Mouse (Mus musculus) CH12.LX (cell line): ENCODE measurements around the gene Mtap. TPM values are rescaled to one million over a fixed set of nuclear protein-coding genes. Genes with fewer than 3 reads are reported as not detected.

ENCODE experiments used
- DNase-seq: peaks from one replicate; pipeline ENCODE4 v3.0.0-alpha.2; 2013; ENCODE audit errors: extremely low read depth
- H3K27ac ChIP-seq: 2 replicates; pipeline ENCODE4 v1.5.1; 2012; ENCODE audit warnings: low read depth, mild to moderate bottlenecking, control low read depth, moderate library complexity; ENCODE audit not compliant: insufficient read depth
- H3K27me3 ChIP-seq: replicated peaks from 2 replicates; pipeline ENCODE3; 2012; ENCODE audit warnings: inconsistent platforms
- H3K36me3 ChIP-seq, 2 experiments: replicated peaks in 1 of 2; 2 replicates each; pipeline versions ENCODE3 to v1.6.1; 2012; ENCODE audit warnings: inconsistent platforms in 1 of 2, low read length in 1 of 2, mild to moderate bottlenecking in 1 of 2, mixed read lengths in 1 of 2, moderate library complexity in 1 of 2; ENCODE audit not compliant: control insufficient read depth in 1 of 2, insufficient read depth in 1 of 2
- H3K4me1 ChIP-seq, 2 experiments: 2 replicates each; pipeline ENCODE4 v1.6.1; 2012; ENCODE audit warnings: inconsistent platforms in 1 of 2, moderate library complexity in 1 of 2; ENCODE audit not compliant: insufficient read depth in 2 of 2, control insufficient read depth in 1 of 2
- H3K4me2 ChIP-seq: 2 replicates; pipeline ENCODE4 v1.6.1; 2012; ENCODE audit warnings: low read depth, mild to moderate bottlenecking, control low read depth; ENCODE audit not compliant: poor library complexity, insufficient read depth, severe bottlenecking
- H3K4me3 ChIP-seq, 3 experiments: fragments of 150-350 bp in 1 of 3; sonication (generic) in 1 of 3; replicated peaks in 1 of 3; 2 replicates each; pipeline versions ENCODE3 to v1.5.1; 2011 to 2012; ENCODE audit warnings: low read depth in 2 of 3, low read length in 2 of 3, mild to moderate bottlenecking in 2 of 3, moderate library complexity in 2 of 3, control low read depth in 1 of 3, improper control_type of control experiment in 1 of 3, inconsistent platforms in 1 of 3, mixed read lengths in 1 of 3; ENCODE audit not compliant: poor library complexity in 1 of 3
- H3K79me2 ChIP-seq: replicated peaks from 2 replicates; pipeline ENCODE4 v1.6.1; 2012; ENCODE audit warnings: mild to moderate bottlenecking, moderate library complexity; ENCODE audit not compliant: control insufficient read depth, poor library complexity, insufficient read depth, severe bottlenecking; ENCODE audit errors: extremely low read depth
- H3K9ac ChIP-seq: 2 replicates; pipeline ENCODE4 v1.6.1; 2012; ENCODE audit warnings: low read depth, mild to moderate bottlenecking, control low read depth, moderate library complexity; ENCODE audit not compliant: insufficient read depth
- H3K9me3 ChIP-seq: replicated peaks from 2 replicates; pipeline ENCODE3; 2012; ENCODE audit warnings: low read length, inconsistent platforms, mixed read lengths
- CHD2 ChIP-seq: IDR thresholded peaks from 2 replicates; pipeline ENCODE4 v1.6.1; 2011; ENCODE audit warnings: low read length, improper control_type of control experiment
- EP300 ChIP-seq: IDR thresholded peaks from 2 replicates; pipeline ENCODE4 v1.6.1; 2011; ENCODE audit warnings: low read length, improper control_type of control experiment
- ETS1 ChIP-seq: conservative IDR thresholded peaks from 2 replicates; pipeline ENCODE4 v1.6.1; 2012; ENCODE audit warnings: low read depth, mild to moderate bottlenecking, inconsistent platforms, low read length, improper control_type of control experiment, moderate library complexity
- IRF4 ChIP-seq: IDR thresholded peaks from 2 replicates; pipeline ENCODE4 v1.6.1; 2014; ENCODE audit warnings: low read depth, mild to moderate bottlenecking, inconsistent platforms, low read length, improper control_type of control experiment
- JUND ChIP-seq: conservative IDR thresholded peaks from 2 replicates; pipeline ENCODE4 v1.6.1; 2011; ENCODE audit warnings: low read depth, low read length, improper control_type of control experiment
- MAZ ChIP-seq: IDR thresholded peaks from 2 replicates; pipeline ENCODE4 v1.6.1; 2012; ENCODE audit warnings: low read depth, mild to moderate bottlenecking, inconsistent platforms, low read length, improper control_type of control experiment, moderate library complexity
- MXI1 ChIP-seq: IDR thresholded peaks from 2 replicates; pipeline ENCODE4 v1.6.1; 2011; ENCODE audit warnings: mild to moderate bottlenecking, low read depth, low read length, improper control_type of control experiment
- MYC ChIP-seq: IDR thresholded peaks from 2 replicates; pipeline ENCODE4 v1.6.1; 2011; ENCODE audit warnings: low read depth, mild to moderate bottlenecking, improper control_type of control experiment, low read length
- NELFE ChIP-seq: IDR thresholded peaks from 2 replicates; pipeline ENCODE4 v1.6.1; 2011; ENCODE audit warnings: low read depth, low read length, improper control_type of control experiment
- PAX5 ChIP-seq: IDR thresholded peaks from 2 replicates; pipeline ENCODE4 v1.6.1; 2012; ENCODE audit warnings: low read length, inconsistent platforms, mixed read lengths
- POLR2A ChIP-seq: IDR thresholded peaks from 2 replicates; pipeline ENCODE4 v1.6.1; 2011; ENCODE audit warnings: low read depth, mild to moderate bottlenecking, improper control_type of control experiment, low read length
- RAD21 ChIP-seq: IDR thresholded peaks from 2 replicates; pipeline ENCODE4 v1.6.1; 2011; ENCODE audit warnings: low read depth, mild to moderate bottlenecking, low read length, improper control_type of control experiment, moderate library complexity
- SIN3A ChIP-seq: IDR thresholded peaks from 2 replicates; pipeline ENCODE4 v1.6.1; 2012; ENCODE audit warnings: low read length, improper control_type of control experiment, inconsistent platforms
- SMC3 ChIP-seq: IDR thresholded peaks from 2 replicates; pipeline ENCODE4 v1.6.1; 2011; ENCODE audit warnings: low read depth, low read length, improper control_type of control experiment
- TBP ChIP-seq: conservative IDR thresholded peaks from 2 replicates; pipeline ENCODE4 v1.6.1; 2011; ENCODE audit warnings: low read depth, low read length, improper control_type of control experiment
- TCF12 ChIP-seq: IDR thresholded peaks from 2 replicates; pipeline ENCODE4 v1.6.1; 2014; ENCODE audit warnings: low read depth, mild to moderate bottlenecking, inconsistent platforms, low read length, improper control_type of control experiment
- UBTF ChIP-seq: IDR thresholded peaks from 2 replicates; pipeline ENCODE4 v1.6.1; 2012; ENCODE audit warnings: low read depth, mild to moderate bottlenecking, inconsistent platforms, low read length, improper control_type of control experiment, moderate library complexity
- USF2 ChIP-seq: conservative IDR thresholded peaks from 2 replicates; pipeline ENCODE4 v1.6.1; 2011; ENCODE audit warnings: low read depth, low read length, improper control_type of control experiment
- ZC3H11A ChIP-seq: IDR thresholded peaks from 2 replicates; pipeline ENCODE4 v1.6.1; 2012; ENCODE audit warnings: low read depth, mild to moderate bottlenecking, inconsistent platforms, low read length, improper control_type of control experiment
- ZKSCAN1 ChIP-seq: IDR thresholded peaks from 2 replicates; pipeline ENCODE4 v1.6.1; 2012; ENCODE audit warnings: low read depth, inconsistent platforms, low read length, improper control_type of control experiment, borderline replicate concordance
- ZMIZ1 ChIP-seq: IDR thresholded peaks from 2 replicates; pipeline ENCODE4 v1.6.1; 2012; ENCODE audit warnings: low read depth, mild to moderate bottlenecking, inconsistent platforms, low read length, improper control_type of control experiment
- dilution Hi-C: fragments of 300-500 bp; cut with MboI; formaldehyde crosslinking; loops from 2 replicates; pipeline ENCODE4 v1.14.3; 2020; ENCODE audit warnings: low sequenced_read_pairs; ENCODE audit not compliant: extremely low pct_unique_long_range_greater_than_20kb, extremely low pct_ligation_motif_present
- in situ Hi-C: fragments of 300-500 bp; cut with MboI; formaldehyde crosslinking; loops from 3 replicates; pipeline ENCODE4 v1.14.3; 2019; ENCODE audit warnings: low sequenced_read_pairs, low pct_ligation_motif_present, low pct_unique_long_range_greater_than_20kb, mixed read lengths
- polyA plus RNA-seq: library from polyadenylated mRNA; unstranded; fragments of >175 nt; gene quantifications from 2 replicates; pipeline ENCODE4 v1.2.1, GENCODE M21; 2012; ENCODE audit warnings: low read depth; ENCODE audit not compliant: insufficient read length
- total RNA-seq, 2 experiments: library from RNA; depleted of rRNA; stranded (reverse); fragments of 300-350 nt in 1 of 2; fragments of >200 nt in 1 of 2; gene quantifications; 2 replicates each; pipeline ENCODE4 v1.2.3; 2012 to 2014

Gene Mtap
- total and polyA plus RNA-seq, 3 experiments, result not detected

DNA sequence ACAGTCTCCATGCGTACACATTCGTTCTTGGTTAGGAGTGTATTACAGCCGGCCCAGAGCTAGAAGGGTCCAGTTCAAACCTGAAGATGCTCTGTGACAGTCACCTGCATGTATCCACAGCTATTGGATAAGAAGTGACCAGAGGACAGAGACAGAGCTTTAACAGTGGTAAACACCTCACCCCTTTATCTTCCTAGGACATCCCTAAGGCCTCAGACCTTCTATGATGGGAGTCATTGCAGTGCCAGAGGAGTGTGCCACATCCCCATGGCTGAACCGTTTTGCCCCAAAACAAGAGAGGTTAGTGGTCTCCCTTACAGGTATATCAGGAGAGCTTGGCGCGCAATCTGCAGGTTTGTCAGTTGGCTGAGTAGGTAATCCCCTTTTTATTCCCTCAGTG lies 34.0 kb downstream of the Mtap start:
- Histone ChIP-seq H3K27ac (no peak overlapping the region), H3K9ac (no peak overlapping the region), H3K4me3 (no peak overlapping the region), H3K27me3 (no peaks in the 10 kb centered on the region), H3K79me2 (no peaks in the 10 kb centered on the region), H3K9me3 (no peaks in the 10 kb centered on the region), H3K4me1 (no peaks in the 10 kb centered on the region), H3K36me3 (no peaks in the 10 kb centered on the region), H3K4me2 (no peak overlapping the region)
- no peak for DNase-seq
- in situ Hi-C loops (no loop called here), dilution Hi-C loops (no loop called here)
- TF ChIP-seq TBP (no peak), IRF4 (no peak), EP300 (no peak), UBTF (no peak), USF2 (no peak)

DNA sequence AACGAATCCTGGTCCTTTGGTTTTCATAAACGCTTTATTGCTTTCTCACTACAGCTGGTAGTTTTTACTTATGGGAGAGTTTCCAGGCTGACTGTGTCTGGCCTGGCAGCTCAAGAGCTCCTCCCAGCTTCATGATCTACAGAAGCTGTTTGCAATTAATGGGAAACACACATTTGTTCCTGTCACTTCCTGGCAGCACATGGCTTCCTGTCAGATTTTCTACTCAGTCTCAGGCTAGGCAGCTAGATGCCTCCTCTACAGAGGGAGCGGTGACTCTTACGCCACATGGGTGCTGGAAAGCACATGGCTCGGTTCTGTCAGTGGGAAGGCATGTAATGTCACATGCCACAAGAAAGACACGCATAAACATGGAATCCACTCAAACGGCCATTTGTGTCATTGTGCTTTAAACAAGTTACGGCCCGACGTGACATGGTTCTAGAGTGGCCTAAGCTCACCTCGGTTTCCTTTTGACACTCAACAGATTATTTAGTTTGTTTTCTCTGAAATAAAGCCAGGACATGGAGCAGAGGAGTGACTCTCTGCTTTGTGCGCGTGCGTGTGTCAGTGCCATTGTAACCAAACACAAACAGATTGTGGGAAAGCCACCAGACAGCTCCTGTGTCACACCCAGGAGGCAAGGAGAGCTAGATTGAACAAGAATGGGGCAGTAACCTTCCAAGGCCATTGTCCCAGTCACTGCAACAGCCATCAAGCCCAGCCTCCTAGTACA lies 36.1 kb downstream of the Mtap start:
- dilution Hi-C loops, result no loop called here
- H3K79me2 ChIP-seq, result no peaks in the 10 kb centered on the region
- no peak for TF ChIP-seq SMC3
- TF ChIP-seq POLR2A, result no peak
- TF ChIP-seq CHD2, result no peak
- no peak for TF ChIP-seq PAX5
- no peak for TF ChIP-seq MXI1
- TF ChIP-seq ZKSCAN1, result no peak
- TF ChIP-seq JUND, result no peak
- no peak for TF ChIP-seq NELFE
- TF ChIP-seq UBTF, result no peak
- TF ChIP-seq SIN3A, result no peak
- no peak for TF ChIP-seq ZC3H11A
- TF ChIP-seq RAD21, result no peak
- no peak for TF ChIP-seq TCF12
- no peak for TF ChIP-seq ZMIZ1
- TF ChIP-seq MYC, result no peak
- no peak for TF ChIP-seq ETS1
- TF ChIP-seq MAZ, result no peak
- TF ChIP-seq, all 38 proteins: peak for 0
- Histone ChIP-seq H3K9ac (no peak overlapping the region), H3K9me3 (no peaks in the 10 kb centered on the region), H3K36me3 (no peaks in the 10 kb centered on the region), H3K4me2 (no peak overlapping the region), H3K27ac (no peak overlapping the region), H3K27me3 (no peaks in the 10 kb centered on the region), H3K4me3 (no peak overlapping the region), H3K4me1 (no peaks in the 10 kb centered on the region)
- in situ Hi-C loops, result no loop called here
- no peak for DNase-seq
